Mouse (Mus musculus): ENCODE measurements at regions not wholly inside any gene's neighbourhood (a gene's known extent, or its start where the extent isn't known, plus 50 kb on each side); places are given as distances from the start of the nearest gene placed in this dataset.

DNA sequence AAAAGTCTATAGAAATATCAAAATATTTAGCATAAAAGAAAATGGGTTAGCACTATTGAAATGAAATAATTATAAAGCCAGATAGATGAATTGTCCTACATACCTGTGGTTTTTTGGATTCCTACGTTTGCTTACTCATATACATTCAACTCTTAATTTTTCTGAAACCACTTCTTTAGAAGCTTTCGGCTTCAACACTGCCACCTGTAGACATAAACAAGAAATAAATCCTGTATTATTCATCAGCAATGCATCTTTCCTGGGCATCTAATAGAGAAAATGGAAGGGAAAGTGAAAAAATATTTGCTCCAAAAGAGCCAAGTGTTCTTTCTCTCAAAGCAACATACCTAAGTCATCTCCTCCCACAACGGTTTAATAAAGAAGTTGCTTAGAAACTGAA lies 245.7 kb downstream of the Tex13c3 start:
- no peak for TF ChIP-seq CTCF (IDR thresholded peaks at IDR 0.05; ENCODE audit: low read depth, low read length)
- no peak for TF ChIP-seq EP300 (IDR thresholded peaks at IDR 0.05; ENCODE audit: insufficient read depth, low read depth, low read length)
- TF ChIP-seq POLR2A (IDR thresholded peaks at IDR 0.05; ENCODE audit: insufficient read depth, low read length) = no peak
